Mouse (Mus musculus): ENCODE measurements at regions not wholly inside any gene's neighbourhood (a gene's known extent, or its start where the extent isn't known, plus 50 kb on each side); places are given as distances from the start of the nearest gene placed in this dataset.

GRCm38 (mm10) chr5:75466941-75467340 is 107.8 kb upstream of the Kit start:
- no peak for DNase-seq (ENCODE audit: low read depth, low spot score)

- DNase-seq (ENCODE audit: low read depth, low spot score): no peak
Observed at GRCm38 (mm10) chr5:75467916-75468315, 106.8 kb upstream of the Kit start.

GRCm38 (mm10) chr5:75471010-75471409 is 103.7 kb upstream of the Kit start:
- no peak for DNase-seq (ENCODE audit: low read depth, low spot score)

- no peak for DNase-seq (ENCODE audit: low read depth, low spot score)
Observed at GRCm38 (mm10) chr5:75472484-75472883, 102.2 kb upstream of the Kit start.

- DNase-seq (ENCODE audit: low read depth, low spot score): no peak
Observed at GRCm38 (mm10) chr5:75475414-75475813, 99.3 kb upstream of the Kit start.

GRCm38 (mm10) chr5:75478499-75478898 is 96.2 kb upstream of the Kit start:
- DNase-seq (ENCODE audit: low read depth, low spot score): no peak

GRCm38 (mm10) chr5:75479149-75479548 is 95.6 kb upstream of the Kit start:
- DNase-seq (ENCODE audit: low read depth, low spot score): no peak

- no peak for DNase-seq (ENCODE audit: low read depth, low spot score)
Observed at GRCm38 (mm10) chr5:75481595-75481994, 93.1 kb upstream of the Kit start.

- DNase-seq (ENCODE audit: low read depth, low spot score): no peak
Observed at GRCm38 (mm10) chr5:75484330-75484729, 90.4 kb upstream of the Kit start.

- DNase-seq (ENCODE audit: low read depth, low spot score): no peak
Observed at GRCm38 (mm10) chr5:75490806-75491205, 83.9 kb upstream of the Kit start.

GRCm38 (mm10) chr5:75494143-75494542 is 80.6 kb upstream of the Kit start:
- DNase-seq (ENCODE audit: low read depth, low spot score): no peak

- DNase-seq (ENCODE audit: low read depth, low spot score): no peak
Observed at GRCm38 (mm10) chr5:75499053-75499452, 75.7 kb upstream of the Kit start.

- DNase-seq (ENCODE audit: low read depth, low spot score): no peak
Observed at GRCm38 (mm10) chr5:75499695-75500094, 75.0 kb upstream of the Kit start.

GRCm38 (mm10) chr5:75500654-75501416 is 73.9 kb upstream of the Kit start:
- DNase-seq (ENCODE audit: low read depth, low spot score): no peak

GRCm38 (mm10) chr5:75503673-75504072 is 71.0 kb upstream of the Kit start:
- DNase-seq (ENCODE audit: low read depth, low spot score): no peak

GRCm38 (mm10) chr5:75512521-75513422 is 61.9 kb upstream of the Kit start:
- DNase-seq (ENCODE audit: low read depth, low spot score): no peak

GRCm38 (mm10) chr5:75518213-75518612 is 56.5 kb upstream of the Kit start:
- DNase-seq (ENCODE audit: low read depth, low spot score): no peak

GRCm38 (mm10) chr5:75523041-75523678 is 51.6 kb upstream of the Kit start:
- no peak for DNase-seq (ENCODE audit: low read depth, low spot score)

Data from CD4-positive helper T cell, adult 2 months (primary cell).